Mouse (Mus musculus): Measurements from ENCODE around the gene Surf4. TPM values are rescaled to one million over a fixed set of nuclear protein-coding genes. Genes with fewer than 3 reads are reported as not detected.

The Surf4 gene
- polyA plus RNA-seq (2015; fragmentation: Nextera tagmentation; extraction: Ambion mirVana) = 119 and 121 TPM in 2 replicates

DNA sequence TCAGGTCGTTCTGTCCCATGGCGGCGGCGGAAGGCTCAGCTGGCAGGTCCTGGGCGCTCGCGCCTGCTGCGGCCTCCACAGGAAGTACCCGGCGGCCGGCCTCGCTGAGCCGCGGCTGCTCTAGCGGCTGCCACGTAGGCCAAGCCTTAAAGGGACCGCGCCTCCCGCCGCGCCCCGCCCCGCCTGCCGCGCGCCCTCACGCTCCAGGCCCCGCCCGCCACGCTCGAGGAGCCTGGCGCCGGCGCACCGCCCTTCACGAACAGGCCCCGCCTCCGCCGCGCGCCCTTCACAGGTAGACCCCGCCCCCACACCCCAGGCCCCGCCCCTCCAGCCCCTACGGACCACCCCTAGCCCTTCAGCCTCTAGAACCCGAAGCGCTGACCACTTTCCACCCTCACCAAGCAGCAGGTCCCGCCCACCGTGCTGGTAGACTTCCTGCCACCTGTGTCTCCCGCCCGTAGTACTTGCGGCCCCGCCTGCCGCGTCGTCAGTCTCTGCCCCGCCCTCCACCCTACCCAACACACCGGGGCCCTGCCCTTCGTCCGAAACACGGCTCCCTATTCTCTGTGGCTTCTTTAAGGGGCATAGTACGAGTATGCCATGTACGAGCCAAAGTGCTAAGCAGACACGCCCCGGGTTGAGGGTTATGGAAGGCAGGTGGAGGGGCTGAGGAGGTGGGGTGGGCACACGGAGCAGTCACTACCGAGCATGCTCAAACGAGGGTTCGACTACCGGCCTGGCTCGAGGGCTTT is at the start of gene Surf4, which contains the start of gene Stkld1:
Gene Surf4 (minus strand): TSS at position 625 of the 752 bp plus-strand sequence.
Gene Stkld1 (plus strand): TSS at position 744 of the 752 bp plus-strand sequence.
- Histone ChIP-seq H3K9ac (ENCODE audit: low read depth, low read length) (peak within 1 kb of the TSS; percentile 99), H3K27me3 (ENCODE audit: control insufficient read depth, insufficient read depth, low read depth, low read length) (no peaks in the 10 kb centered on the region), H3K4me3 (ENCODE audit: low read depth, low read length) (peak within 1 kb of the TSS; percentile 92), H3K36me3 (ENCODE audit: control insufficient read depth, insufficient read depth) (no peaks in the 10 kb centered on the region), H3K27ac (ENCODE audit: low read length) (peak within 1 kb of the TSS; percentile 90), H3K9me3 (replicated peaks; ENCODE audit: control insufficient read depth, low read length) (no peaks in the 10 kb centered on the region), H3K4me2 (ENCODE audit: low read depth, low read length) (peak within 1 kb of the TSS; percentile 91), H3K4me1 (ENCODE audit: control insufficient read depth, low read depth, low read length) (peaks cover 34% of the 10 kb centered on the region)
- under 1% methylated on average over 60 of the region's 70 CpGs for WGBS (ENCODE audit: insufficient replicate concordance)
- ATAC-seq (ENCODE audit: low read depth) = peak; percentile 93

DNA sequence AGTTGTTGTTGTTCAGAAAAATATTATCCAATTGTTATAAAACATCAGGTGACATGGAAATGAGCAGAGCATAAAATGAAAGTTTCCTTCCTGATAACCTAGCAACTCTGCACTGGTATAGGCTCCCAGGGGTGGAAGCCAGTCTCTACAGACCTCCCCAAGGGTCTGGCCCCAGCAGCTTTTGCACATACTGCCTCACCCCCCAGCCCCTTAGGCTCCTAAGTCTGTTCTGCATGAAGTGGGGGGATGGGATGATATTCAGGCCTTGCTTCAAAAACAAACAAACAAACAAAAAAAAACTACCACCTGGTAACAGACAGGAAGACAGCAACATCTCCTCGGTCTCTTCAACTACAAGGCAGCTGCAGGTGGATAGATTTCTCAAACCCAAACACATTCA is 46.6 kb upstream of the Surf4 start:
- no peak for ATAC-seq (ENCODE audit: low read depth)
- no peak overlapping the region for H3K9ac ChIP-seq (ENCODE audit: low read depth, low read length)
- WGBS (ENCODE audit: insufficient replicate concordance) = 44% methylated on average over 1 of the region's 1 CpGs

DNA sequence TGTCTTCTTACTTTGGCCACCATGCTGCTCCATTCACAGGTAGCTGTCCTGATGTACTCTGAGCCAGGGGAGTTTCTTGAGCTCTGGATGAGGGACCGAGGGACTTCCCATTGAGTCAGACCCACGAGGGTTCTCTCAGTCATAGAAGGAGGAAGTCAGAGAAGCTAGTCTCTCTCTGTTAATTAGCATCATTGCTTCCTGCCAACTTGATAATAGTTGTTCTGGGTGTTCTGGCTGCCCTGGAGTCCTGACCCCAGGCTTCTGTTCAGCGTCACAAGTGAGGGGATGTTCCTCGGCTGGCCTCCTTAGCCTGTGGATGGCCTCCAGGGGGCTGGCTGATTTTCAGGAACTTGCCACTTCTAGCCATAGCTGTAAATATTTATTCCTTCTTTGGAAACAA is 40.2 kb upstream of the Surf4 start:
- Histone ChIP-seq H3K4me3 (ENCODE audit: low read depth, low read length) (no peak overlapping the region), H3K36me3 (ENCODE audit: control insufficient read depth, insufficient read depth) (no peaks in the 10 kb centered on the region), H3K27me3 (ENCODE audit: control insufficient read depth, insufficient read depth, low read depth, low read length) (no peaks in the 10 kb centered on the region), H3K4me2 (ENCODE audit: low read depth, low read length) (no peak overlapping the region), H3K9ac (ENCODE audit: low read depth, low read length) (no peak overlapping the region), H3K9me3 (replicated peaks; ENCODE audit: control insufficient read depth, low read length) (no peaks in the 10 kb centered on the region), H3K4me1 (ENCODE audit: control insufficient read depth, low read depth, low read length) (no peaks in the 10 kb centered on the region), H3K27ac (ENCODE audit: low read length) (no peak overlapping the region)
- ATAC-seq (ENCODE audit: low read depth) = peak; percentile 31
- WGBS (ENCODE audit: insufficient replicate concordance) = 8% methylated on average over 4 of the region's 4 CpGs

More for the DNA sequence above, 46.6 kb upstream of the Surf4 start:
- Histone ChIP-seq H3K4me2 (ENCODE audit: low read depth, low read length) (no peak overlapping the region), H3K36me3 (ENCODE audit: control insufficient read depth, insufficient read depth) (no peaks in the 10 kb centered on the region), H3K27ac (ENCODE audit: low read length) (no peak overlapping the region), H3K9me3 (replicated peaks; ENCODE audit: control insufficient read depth, low read length) (no peaks in the 10 kb centered on the region), H3K4me3 (ENCODE audit: low read depth, low read length) (no peak overlapping the region), H3K27me3 (ENCODE audit: control insufficient read depth, insufficient read depth, low read depth, low read length) (no peaks in the 10 kb centered on the region), H3K4me1 (ENCODE audit: control insufficient read depth, low read depth, low read length) (no peaks in the 10 kb centered on the region; the same call in 1 of the 2 replicates)

DNA sequence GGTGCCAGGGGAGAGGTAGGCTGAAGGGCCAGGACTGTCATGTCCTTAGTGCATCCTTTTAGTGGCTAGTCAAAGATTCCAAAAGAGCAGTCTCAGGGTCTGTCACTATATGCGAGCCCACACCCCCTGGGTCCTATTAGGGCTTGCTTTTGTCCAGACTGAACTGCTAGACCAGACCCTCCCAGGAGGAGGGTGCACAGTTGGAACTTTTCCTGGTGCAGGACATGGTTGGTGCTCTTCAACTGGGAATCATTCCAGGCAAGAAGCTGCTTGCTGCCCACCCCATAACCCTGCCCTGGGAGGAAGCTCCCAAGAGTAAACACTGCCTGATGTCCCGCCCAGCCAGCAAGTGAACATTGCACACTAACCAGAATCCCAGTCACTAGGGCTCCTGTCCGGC is 39.4 kb upstream of the Surf4 start, which contains the start of gene Adamts13:
Gene Adamts13 (plus strand): TSS at position 301 of the 400 bp plus-strand sequence.
- WGBS (ENCODE audit: insufficient replicate concordance) = 36% methylated on average over 3 of the region's 3 CpGs
- Histone ChIP-seq H3K9me3 (replicated peaks; ENCODE audit: control insufficient read depth, low read length) (no peaks in the 10 kb centered on the region), H3K9ac (ENCODE audit: low read depth, low read length) (no peak within 1 kb of the TSS), H3K4me3 (ENCODE audit: low read depth, low read length) (no peak within 1 kb of the TSS), H3K27me3 (ENCODE audit: control insufficient read depth, insufficient read depth, low read depth, low read length) (no peaks in the 10 kb centered on the region), H3K4me2 (ENCODE audit: low read depth, low read length) (no peak within 1 kb of the TSS), H3K4me1 (ENCODE audit: control insufficient read depth, low read depth, low read length) (no peaks in the 10 kb centered on the region), H3K36me3 (ENCODE audit: control insufficient read depth, insufficient read depth) (no peaks in the 10 kb centered on the region), H3K27ac (ENCODE audit: low read length) (peak within 1 kb of the TSS; percentile 41; the same call in 1 of the 2 replicates)
- peak; percentile 60 for ATAC-seq (ENCODE audit: low read depth)

DNA sequence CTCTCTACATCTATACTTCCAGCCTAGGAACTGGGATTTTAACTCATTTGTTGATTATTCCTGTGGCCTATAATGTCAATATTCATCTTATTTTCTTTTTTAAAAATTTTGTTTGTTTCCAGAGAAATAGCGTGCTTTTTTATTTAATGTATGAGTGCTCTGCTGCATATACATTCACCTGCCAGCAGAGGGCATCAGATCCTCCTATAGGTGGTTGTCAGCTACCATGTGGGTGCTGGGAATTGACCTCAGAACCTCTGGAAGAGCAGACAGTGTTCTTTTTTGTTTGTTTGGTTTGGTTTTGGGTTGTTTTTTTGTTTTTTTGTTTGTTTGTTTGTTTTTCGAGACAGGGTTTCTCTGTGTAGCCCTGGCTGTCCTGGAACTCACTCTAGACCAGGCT is 33.5 kb upstream of the Surf4 start:
- ATAC-seq (ENCODE audit: low read depth) = no peak
- no peaks in the 10 kb centered on the region; the same call in 1 of the 2 replicates for H3K36me3 ChIP-seq (ENCODE audit: control insufficient read depth, insufficient read depth)
- H3K4me3 ChIP-seq (ENCODE audit: low read depth, low read length) = no peak overlapping the region
- peaks cover 17% of the 10 kb centered on the region for H3K4me1 ChIP-seq (ENCODE audit: control insufficient read depth, low read depth, low read length)
- H3K9me3 ChIP-seq (replicated peaks; ENCODE audit: control insufficient read depth, low read length) = no peaks in the 10 kb centered on the region
- no peak overlapping the region for H3K4me2 ChIP-seq (ENCODE audit: low read depth, low read length)
- H3K27ac ChIP-seq (ENCODE audit: low read length) = no peak overlapping the region
- H3K9ac ChIP-seq (ENCODE audit: low read depth, low read length) = no peak overlapping the region
- 73% methylated on average over 2 of the region's 2 CpGs for WGBS (ENCODE audit: insufficient replicate concordance)
- H3K27me3 ChIP-seq (ENCODE audit: control insufficient read depth, insufficient read depth, low read depth, low read length) = no peaks in the 10 kb centered on the region

DNA sequence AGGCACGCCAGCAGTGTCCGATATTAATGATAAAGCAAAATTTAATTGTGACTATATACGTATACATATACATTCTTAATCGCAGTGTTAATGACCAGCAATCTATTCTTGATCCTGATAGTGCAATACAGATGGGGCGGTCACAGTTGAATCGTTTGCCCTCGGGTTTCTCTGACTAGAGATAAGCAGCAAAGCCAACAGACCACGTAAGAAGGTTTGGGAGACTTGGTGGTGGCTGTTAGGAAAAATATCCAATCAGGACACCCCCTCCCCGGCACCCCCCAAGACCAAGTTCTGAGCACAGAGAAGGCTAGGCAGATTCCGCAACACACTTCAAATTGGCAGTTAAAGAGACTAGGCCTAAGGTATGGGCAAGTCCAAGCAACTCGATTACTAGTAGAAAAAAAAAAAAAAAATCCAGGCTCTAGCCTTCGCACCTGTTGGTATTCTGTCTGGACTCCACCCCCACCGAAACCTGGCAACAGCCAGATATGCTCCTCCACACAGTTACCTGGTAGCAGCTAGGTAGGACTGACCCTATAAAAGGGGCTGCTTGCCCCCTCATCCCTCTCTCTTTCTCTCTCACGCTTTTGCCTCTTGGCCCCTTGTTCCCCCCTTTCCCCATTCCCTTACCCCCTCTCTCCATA is 31.1 kb upstream of the Surf4 start:
- Histone ChIP-seq H3K4me3 (ENCODE audit: low read depth, low read length) (peak overlapping the region; percentile 91), H3K9ac (ENCODE audit: low read depth, low read length) (peak overlapping the region; percentile 89)
- no peak; the same call in 1 of the 2 replicates for ATAC-seq (ENCODE audit: low read depth)

DNA sequence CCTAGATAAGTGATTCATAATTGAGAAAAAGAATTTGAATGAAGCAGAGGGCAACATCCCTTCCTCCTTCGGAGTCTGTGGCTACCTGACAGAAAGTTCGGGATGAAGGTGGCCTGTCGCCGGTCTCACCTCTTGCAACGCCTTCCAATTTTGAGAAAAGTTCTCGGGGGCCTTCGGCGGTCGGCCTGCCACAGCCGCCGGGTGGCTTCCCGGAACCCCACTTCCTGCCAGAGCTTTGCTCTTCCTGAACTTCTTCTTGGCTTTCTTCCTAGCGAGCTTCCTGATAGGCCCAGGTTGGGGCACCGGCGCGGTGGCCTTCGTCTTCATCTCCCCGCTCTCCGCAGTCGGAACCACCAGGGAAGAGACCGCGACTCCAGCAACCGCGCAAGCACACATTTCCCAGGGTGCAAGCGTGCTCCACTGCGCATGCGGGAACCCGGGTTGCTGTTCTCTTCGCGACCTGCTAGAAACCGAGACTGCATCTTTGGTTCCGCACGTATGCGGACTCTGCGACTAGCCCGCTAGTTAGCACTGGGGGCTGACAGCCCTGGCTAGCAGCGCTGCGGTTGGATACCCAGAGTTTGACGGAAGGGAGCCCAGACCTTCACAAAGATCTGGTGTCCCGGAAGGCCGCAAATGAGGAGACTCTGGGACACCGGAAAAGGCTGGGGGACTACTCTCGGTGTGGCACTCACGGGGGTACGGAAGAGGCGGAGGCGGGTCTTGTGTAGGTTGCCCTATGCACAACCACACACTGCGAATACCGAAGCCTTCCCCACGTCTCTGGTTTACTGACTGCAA is 30.4 kb upstream of the Surf4 start, which contains the start of gene Rexo4:
Gene Rexo4 (minus strand): TSS at position 464 of the 801 bp plus-strand sequence.
- under 1% methylated on average over 50 of the region's 50 CpGs for WGBS (ENCODE audit: insufficient replicate concordance)
- H3K27ac ChIP-seq (ENCODE audit: low read length) = peak within 1 kb of the TSS; percentile 96
- H3K9me3 ChIP-seq (replicated peaks; ENCODE audit: control insufficient read depth, low read length) = no peaks in the 10 kb centered on the region
- peaks cover 25% of the 10 kb centered on the region for H3K4me1 ChIP-seq (ENCODE audit: control insufficient read depth, low read depth, low read length)
- peak within 1 kb of the TSS; percentile 79 for H3K4me2 ChIP-seq (ENCODE audit: low read depth, low read length)
- H3K36me3 ChIP-seq (ENCODE audit: control insufficient read depth, insufficient read depth) = peaks cover 6% of the 10 kb centered on the region
- peak within 1 kb of the TSS; percentile 91 for H3K4me3 ChIP-seq (ENCODE audit: low read depth, low read length)
- peak within 1 kb of the TSS; percentile 89 for H3K9ac ChIP-seq (ENCODE audit: low read depth, low read length)
- ATAC-seq (ENCODE audit: low read depth) = peak; percentile 92
- no peaks in the 10 kb centered on the region for H3K27me3 ChIP-seq (ENCODE audit: control insufficient read depth, insufficient read depth, low read depth, low read length)

More for the DNA sequence above, 31.1 kb upstream of the Surf4 start:
- Histone ChIP-seq H3K4me1 (ENCODE audit: control insufficient read depth, low read depth, low read length) (peaks cover 25% of the 10 kb centered on the region), H3K27ac (ENCODE audit: low read length) (peak overlapping the region; percentile 96), H3K9me3 (replicated peaks; ENCODE audit: control insufficient read depth, low read length) (no peaks in the 10 kb centered on the region), H3K36me3 (ENCODE audit: control insufficient read depth, insufficient read depth) (peaks cover 5% of the 10 kb centered on the region), H3K4me2 (ENCODE audit: low read depth, low read length) (peak overlapping the region; percentile 79), H3K27me3 (ENCODE audit: control insufficient read depth, insufficient read depth, low read depth, low read length) (no peaks in the 10 kb centered on the region)
- 17% methylated on average over 14 of the region's 14 CpGs for WGBS (ENCODE audit: insufficient replicate concordance)

DNA sequence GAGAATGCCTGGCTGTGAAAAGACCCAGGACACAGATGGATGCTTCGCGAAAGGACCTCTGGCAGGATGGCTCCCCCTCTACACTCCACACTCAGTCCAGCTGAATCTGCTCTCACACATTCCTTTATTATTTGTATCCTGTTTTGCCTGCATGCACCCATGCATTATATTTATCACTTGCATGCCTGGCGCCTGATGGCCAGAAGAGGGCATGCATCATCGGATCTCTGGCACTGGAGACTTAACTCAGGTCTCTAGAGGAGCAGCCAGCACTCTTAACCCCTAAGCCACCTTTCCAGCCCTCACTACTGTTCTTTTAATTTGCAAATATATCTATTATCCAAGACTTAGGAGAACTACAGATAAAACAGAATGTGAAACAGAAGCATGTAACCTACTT is 27.0 kb upstream of the Surf4 start:
- 70% methylated on average over 4 of the region's 4 CpGs for WGBS (ENCODE audit: insufficient replicate concordance)
- Histone ChIP-seq H3K36me3 (ENCODE audit: control insufficient read depth, insufficient read depth) (peaks cover 19% of the 10 kb centered on the region), H3K4me1 (ENCODE audit: control insufficient read depth, low read depth, low read length) (peaks cover 29% of the 10 kb centered on the region), H3K9ac (ENCODE audit: low read depth, low read length) (no peak overlapping the region), H3K4me3 (ENCODE audit: low read depth, low read length) (no peak overlapping the region), H3K9me3 (replicated peaks; ENCODE audit: control insufficient read depth, low read length) (no peaks in the 10 kb centered on the region), H3K4me2 (ENCODE audit: low read depth, low read length) (no peak overlapping the region), H3K27me3 (ENCODE audit: control insufficient read depth, insufficient read depth, low read depth, low read length) (no peaks in the 10 kb centered on the region), H3K27ac (ENCODE audit: low read length) (no peak overlapping the region)
- ATAC-seq (ENCODE audit: low read depth) = no peak

Measured in liver, embryonic 16.5 days (tissue).